Mouse (Mus musculus) mesoderm, embryonic 11.5 days (tissue): ENCODE measurements at regions not wholly inside any gene's neighbourhood (a gene's known extent, or its start where the extent isn't known, plus 50 kb on each side); places are given as distances from the start of the nearest gene placed in this dataset.

Source experiments
- DNase-seq: peaks from one replicate; pipeline ENCODE4 v3.0.0-alpha.2; 2012; ENCODE audit warnings: low read depth, low spot score

- DNase-seq: peak; percentile 99
Observed at GRCm38 (mm10) chr15:85634322-85635141, 52.3 kb upstream of the Wnt7b start.

- no peak for DNase-seq
Observed at GRCm38 (mm10) chr15:85635425-85635824, 53.2 kb upstream of the Wnt7b start.

- DNase-seq: no peak
Observed at GRCm38 (mm10) chr15:85639566-85639965, 57.3 kb upstream of the Wnt7b start.

- no peak for DNase-seq
Observed at GRCm38 (mm10) chr15:85641120-85642080, 59.1 kb upstream of the Wnt7b start.

- no peak for DNase-seq
Observed at GRCm38 (mm10) chr15:85645396-85645795, 63.1 kb upstream of the Wnt7b start.

GRCm38 (mm10) chr15:85645971-85646638, 63.8 kb upstream of the Wnt7b start:
- DNase-seq: no peak

- no peak for DNase-seq
Observed at GRCm38 (mm10) chr15:85646639-85647277, 64.5 kb upstream of the Wnt7b start.

GRCm38 (mm10) chr15:85647593-85647992, 65.3 kb upstream of the Wnt7b start:
- no peak for DNase-seq

- no peak for DNase-seq
Observed at GRCm38 (mm10) chr15:85650241-85650640, 68.0 kb upstream of the Wnt7b start.

- DNase-seq: no peak
Observed at GRCm38 (mm10) chr15:85651718-85652420, 69.6 kb upstream of the Wnt7b start.

GRCm38 (mm10) chr15:85652431-85652830, 70.2 kb upstream of the Wnt7b start:
- no peak for DNase-seq

- DNase-seq: no peak
Observed at GRCm38 (mm10) chr15:85652871-85653337, 70.6 kb upstream of the Wnt7b start.

- DNase-seq: no peak
Observed at GRCm38 (mm10) chr15:85653421-85654401, 71.4 kb upstream of the Wnt7b start.

- DNase-seq: no peak
Observed at GRCm38 (mm10) chr15:85654791-85655190, 72.5 kb upstream of the Wnt7b start.

- no peak for DNase-seq
Observed at GRCm38 (mm10) chr15:85655751-85656167, 73.5 kb upstream of the Wnt7b start.

GRCm38 (mm10) chr15:85656852-85657251, 74.6 kb upstream of the Wnt7b start:
- no peak for DNase-seq

GRCm38 (mm10) chr15:85657441-85657989, 75.2 kb upstream of the Wnt7b start:
- no peak for DNase-seq

- no peak for DNase-seq
Observed at GRCm38 (mm10) chr15:85658101-85658885, 76.0 kb upstream of the Wnt7b start.
